Mouse (Mus musculus) ES-E14 (cell line): Measurements from ENCODE around the gene Nfe2l2.

ENCODE experiments used
- CHD2 ChIP-seq: IDR thresholded peaks from 2 replicates; pipeline ENCODE4 v1.6.1; 2014; ENCODE audit warnings: mild to moderate bottlenecking, low read depth, low read length, inconsistent platforms
- MAFK ChIP-seq: IDR thresholded peaks from 2 replicates; pipeline ENCODE4 v1.6.1; 2014; ENCODE audit warnings: mild to moderate bottlenecking, low read depth, low read length, inconsistent platforms; ENCODE audit not compliant: insufficient read depth

- no peak for TF ChIP-seq MAFK
- no peak for TF ChIP-seq CHD2
Observed at GRCm38 (mm10) chr2:75731929-75732328, 27.5 kb upstream of the Nfe2l2 start.
